Mouse (Mus musculus) kidney, postnatal 0 days (tissue): ENCODE results near the gene Bmf. TPM values are rescaled to one million over a fixed set of nuclear protein-coding genes. Genes with fewer than 3 reads are reported as not detected.

Experiments used
- ATAC-seq: fragments of 200-750 bp; cut with Nextera tagmentation; replicated peaks from 2 replicates; pipeline ENCODE4 v1.8.0; 2017; ENCODE audit warnings: low read depth, moderate number of reproducible peaks, moderate TSS enrichment, moderate library complexity; ENCODE audit not compliant: low FRiP score
- DNase-seq: peaks from one replicate; pipeline ENCODE4 v3.0.0-alpha.2; 2016; ENCODE audit warnings: low spot score
- H3K27ac ChIP-seq: fragments of 300-500 bp; sonication (generic); 2 replicates; pipeline ENCODE4 v1.5.1; 2014; ENCODE audit warnings: mild to moderate bottlenecking
- H3K27me3 ChIP-seq: fragments of 300-500 bp; sonication (generic); 2 replicates; pipeline ENCODE4 v1.6.1; 2014; ENCODE audit warnings: low read length, mixed read lengths; ENCODE audit not compliant: insufficient read depth
- H3K36me3 ChIP-seq: fragments of 300-500 bp; sonication (generic); 2 replicates; pipeline ENCODE4 v1.6.1; 2014; ENCODE audit warnings: low read length, mixed read lengths; ENCODE audit not compliant: insufficient read depth
- H3K4me1 ChIP-seq: fragments of 300-500 bp; sonication (generic); replicated peaks from 2 replicates; pipeline ENCODE4 v1.6.1; 2014; ENCODE audit warnings: antibody characterized with exemption, low read length, mixed read lengths; ENCODE audit not compliant: insufficient read depth
- H3K4me2 ChIP-seq: fragments of 300-500 bp; sonication (generic); 2 replicates; pipeline ENCODE4 v1.6.1; 2014; ENCODE audit warnings: mild to moderate bottlenecking, low read length, moderate library complexity, mixed read lengths
- H3K4me3 ChIP-seq: fragments of 300-500 bp; sonication (generic); replicated peaks from 2 replicates; pipeline ENCODE4 v1.5.1; 2014; ENCODE audit warnings: low read depth, low read length
- H3K9ac ChIP-seq: fragments of 300-500 bp; sonication (generic); 2 replicates; pipeline ENCODE4 v1.6.1; 2014; ENCODE audit warnings: low read depth, low read length
- H3K9me3 ChIP-seq: fragments of 300-500 bp; sonication (generic); replicated peaks from 2 replicates; pipeline ENCODE4 v1.6.1; 2016; ENCODE audit warnings: low read length, inconsistent platforms, mixed read lengths
- CTCF ChIP-seq: IDR thresholded peaks from 2 replicates; pipeline ENCODE4 v1.5.1; 2016; ENCODE audit warnings: antibody characterized with exemption, low read depth, mild to moderate bottlenecking, moderate library complexity
- WGBS: fragments of 180-500 bp; shearing (Covaris S2); extraction: QIAGEN DNeasy Blood & Tissue Kit; methylation state at CpG from one replicate; pipeline ENCODE4 v1.1.7; 2014; 5-methylcytosine and 5-hydroxymethylcytosine counted together
- polyA plus RNA-seq: library from polyadenylated mRNA; unstranded; fragments of >200 nt; fragmentation: Nextera tagmentation; extraction: Ambion mirVana; gene quantifications from 2 replicates; pipeline ENCODE4 v1.2.1, GENCODE M21; 2015

The Bmf gene
- polyA plus RNA-seq, 1 experiment from 2014 or later = 5.3 TPM

DNA sequence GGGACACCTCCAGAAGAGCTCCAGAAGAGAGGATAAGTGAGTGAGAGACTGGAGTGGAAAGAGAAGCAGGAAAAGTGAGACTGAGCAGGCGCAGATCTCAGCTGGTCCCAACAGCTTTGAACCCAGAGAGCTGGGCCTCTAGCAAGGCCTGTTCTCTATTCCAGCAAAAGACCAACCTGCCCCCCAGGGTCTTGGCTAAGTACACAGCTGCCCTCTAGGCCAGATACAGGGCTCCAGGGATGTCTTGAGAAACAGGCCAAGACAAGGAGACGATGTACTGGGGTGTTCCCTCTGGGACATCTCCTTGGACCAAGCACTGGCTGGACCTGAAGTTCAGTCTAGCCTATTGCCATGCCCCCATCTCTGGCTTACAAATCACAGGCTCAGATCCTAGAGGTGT lies 49.3 kb downstream of the Bmf start:
- no peak overlapping the region for H3K27ac ChIP-seq
- H3K4me2 ChIP-seq = no peak overlapping the region
- no peaks in the 10 kb centered on the region for H3K9me3 ChIP-seq
- H3K9ac ChIP-seq = no peak overlapping the region
- TF ChIP-seq CTCF = no peak
- no peak for DNase-seq
- no peaks in the 10 kb centered on the region for H3K4me1 ChIP-seq
- WGBS = 77% methylated on average over 2 of the region's 2 CpGs
- H3K27me3 ChIP-seq = no peaks in the 10 kb centered on the region
- H3K36me3 ChIP-seq = no peaks in the 10 kb centered on the region
- ATAC-seq = no peak
- no peak overlapping the region for H3K4me3 ChIP-seq

DNA sequence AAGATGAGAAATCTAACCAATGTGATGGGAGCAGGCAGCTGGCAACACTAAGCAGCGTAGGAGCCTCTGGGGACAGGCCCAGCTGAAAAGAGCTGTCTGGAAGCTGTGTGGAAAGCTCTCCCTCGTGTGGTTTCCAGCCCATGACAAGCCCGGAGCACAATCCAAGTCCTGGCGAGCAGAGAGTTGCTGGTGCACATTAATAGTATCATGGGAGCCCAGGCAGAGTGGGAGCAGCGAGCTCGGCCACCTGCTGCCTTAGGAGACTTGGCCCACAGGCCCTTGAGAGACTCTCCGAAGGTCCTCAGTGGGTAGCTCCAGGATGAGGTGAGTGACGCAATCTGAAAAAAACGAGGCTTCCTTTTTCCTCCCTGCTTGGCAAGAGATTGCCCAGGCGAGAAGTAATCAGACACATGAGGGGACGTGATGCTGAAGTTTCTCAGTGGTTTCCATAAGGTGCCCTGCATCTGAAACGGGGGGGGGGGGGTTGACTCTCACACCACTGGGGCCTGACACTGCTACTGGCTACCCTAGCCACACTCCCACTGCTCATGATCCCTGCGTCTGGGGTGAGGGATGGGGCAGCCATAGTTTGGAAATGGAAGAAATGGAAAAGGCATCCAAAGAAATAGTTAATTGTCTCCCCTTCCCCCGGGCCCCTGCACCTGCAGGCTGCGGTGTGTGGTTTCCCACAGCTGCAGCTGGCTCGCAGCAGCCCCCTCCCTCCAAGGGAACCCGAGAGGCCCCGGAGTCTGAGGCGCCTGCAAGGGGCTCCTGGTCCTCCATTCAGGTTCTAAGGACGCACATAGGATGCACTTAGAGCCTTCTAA lies 50.1 kb downstream of the Bmf start:
- DNase-seq = no peak
- TF ChIP-seq CTCF = no peak
- no peak overlapping the region for H3K27ac ChIP-seq
- no peak overlapping the region for H3K9ac ChIP-seq
- no peaks in the 10 kb centered on the region for H3K36me3 ChIP-seq
- 31% methylated on average over 20 of the region's 20 CpGs for WGBS
- H3K4me2 ChIP-seq = no peak overlapping the region
- H3K4me1 ChIP-seq = no peaks in the 10 kb centered on the region
- ATAC-seq = 0 out of 2 replicates have a peak, but pooled peaks have one; percentile 35
- H3K4me3 ChIP-seq = no peak overlapping the region
- H3K27me3 ChIP-seq = no peaks in the 10 kb centered on the region
- no peaks in the 10 kb centered on the region for H3K9me3 ChIP-seq

DNA sequence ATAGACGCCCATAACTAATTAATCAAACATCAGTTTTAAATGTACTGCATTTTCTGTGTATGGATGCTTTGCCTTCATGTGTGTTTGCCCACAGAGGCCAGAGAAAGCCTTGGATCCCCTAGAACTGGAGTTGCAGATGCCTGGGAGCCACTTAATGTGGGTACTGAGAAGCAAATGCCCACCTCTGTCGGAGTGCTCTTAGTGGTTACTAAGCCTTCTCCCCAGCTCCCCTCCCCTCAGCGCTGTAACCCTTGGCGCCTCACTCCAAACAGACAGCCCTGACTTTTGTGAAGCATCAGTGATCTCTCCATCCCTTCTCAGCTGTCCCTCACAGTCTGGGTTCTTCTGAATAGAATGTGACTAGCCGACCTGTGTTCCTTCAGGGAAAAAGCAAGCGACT lies 51.0 kb downstream of the Bmf start:
- H3K27ac ChIP-seq = no peak overlapping the region
- TF ChIP-seq CTCF = no peak

DNA sequence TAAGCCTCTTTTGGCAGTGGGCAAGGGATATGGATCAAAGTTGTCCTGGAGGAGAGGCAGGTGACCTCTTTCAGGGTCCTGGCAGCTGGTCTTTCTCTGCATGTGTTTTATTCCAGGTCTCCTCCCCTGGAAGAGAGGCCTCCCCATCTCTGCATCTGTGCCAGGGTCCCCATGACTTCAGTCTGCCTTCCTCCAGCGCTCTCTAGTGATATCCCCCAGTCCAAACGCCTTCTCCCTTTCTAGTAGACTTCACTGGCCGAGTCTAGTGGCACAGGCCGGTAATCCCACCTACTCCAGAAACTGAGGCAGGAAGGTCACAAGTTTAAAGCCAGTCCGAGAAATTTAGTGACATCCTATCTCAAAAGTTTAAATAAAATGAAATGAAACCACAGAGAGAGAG lies 51.6 kb downstream of the Bmf start:
- WGBS = 86% methylated on average over 5 of the region's 5 CpGs
- no peaks in the 10 kb centered on the region for H3K9me3 ChIP-seq
- no peaks in the 10 kb centered on the region for H3K36me3 ChIP-seq
- no peak for TF ChIP-seq CTCF
- H3K4me1 ChIP-seq = no peaks in the 10 kb centered on the region
- H3K4me3 ChIP-seq = no peak overlapping the region
- DNase-seq (no peak), ATAC-seq (no peak)
- H3K27me3 ChIP-seq = no peaks in the 10 kb centered on the region
- no peak overlapping the region for H3K9ac ChIP-seq
- H3K27ac ChIP-seq = no peak overlapping the region
- no peak overlapping the region for H3K4me2 ChIP-seq

More for the DNA sequence above, 51.0 kb downstream of the Bmf start:
- Histone ChIP-seq H3K4me3 (no peak overlapping the region), H3K4me2 (no peak overlapping the region), H3K27me3 (no peaks in the 10 kb centered on the region), H3K9ac (no peak overlapping the region), H3K4me1 (no peaks in the 10 kb centered on the region), H3K9me3 (no peaks in the 10 kb centered on the region), H3K36me3 (no peaks in the 10 kb centered on the region)
- DNase-seq (no peak), ATAC-seq (no peak)
- WGBS = 84% methylated on average over 6 of the region's 6 CpGs

DNA sequence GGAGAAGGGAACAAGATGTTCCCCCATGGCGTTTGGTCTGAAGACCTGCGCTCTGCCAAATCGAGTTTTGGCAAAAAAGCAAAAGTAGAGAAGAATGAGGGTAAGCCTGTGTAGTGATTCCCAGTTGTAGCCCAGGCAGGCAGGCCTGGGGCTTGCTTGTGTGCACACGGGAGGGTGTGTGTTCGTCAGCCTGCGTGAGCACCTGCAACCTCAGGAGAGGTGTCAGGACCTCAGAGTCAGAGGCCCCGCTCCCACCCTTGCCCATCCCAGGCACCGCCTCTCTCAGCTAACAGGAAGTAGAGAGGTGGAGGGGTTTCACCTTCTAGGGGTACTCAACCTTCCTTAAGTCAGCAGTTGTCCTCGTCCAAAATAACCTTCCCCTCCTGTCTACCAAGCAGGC lies 54.5 kb downstream of the Bmf start:
- no peaks in the 10 kb centered on the region for H3K9me3 ChIP-seq
- H3K4me3 ChIP-seq = no peak overlapping the region
- H3K27ac ChIP-seq = no peak overlapping the region
- no peak for ATAC-seq
- no peak overlapping the region for H3K4me2 ChIP-seq
- no peaks in the 10 kb centered on the region for H3K27me3 ChIP-seq
- WGBS = 62% methylated on average over 9 of the region's 9 CpGs
- peaks cover 13% of the 10 kb centered on the region for H3K4me1 ChIP-seq
- H3K36me3 ChIP-seq = no peaks in the 10 kb centered on the region
- H3K9ac ChIP-seq = no peak overlapping the region
- no peak for DNase-seq
- no peak for TF ChIP-seq CTCF

DNA sequence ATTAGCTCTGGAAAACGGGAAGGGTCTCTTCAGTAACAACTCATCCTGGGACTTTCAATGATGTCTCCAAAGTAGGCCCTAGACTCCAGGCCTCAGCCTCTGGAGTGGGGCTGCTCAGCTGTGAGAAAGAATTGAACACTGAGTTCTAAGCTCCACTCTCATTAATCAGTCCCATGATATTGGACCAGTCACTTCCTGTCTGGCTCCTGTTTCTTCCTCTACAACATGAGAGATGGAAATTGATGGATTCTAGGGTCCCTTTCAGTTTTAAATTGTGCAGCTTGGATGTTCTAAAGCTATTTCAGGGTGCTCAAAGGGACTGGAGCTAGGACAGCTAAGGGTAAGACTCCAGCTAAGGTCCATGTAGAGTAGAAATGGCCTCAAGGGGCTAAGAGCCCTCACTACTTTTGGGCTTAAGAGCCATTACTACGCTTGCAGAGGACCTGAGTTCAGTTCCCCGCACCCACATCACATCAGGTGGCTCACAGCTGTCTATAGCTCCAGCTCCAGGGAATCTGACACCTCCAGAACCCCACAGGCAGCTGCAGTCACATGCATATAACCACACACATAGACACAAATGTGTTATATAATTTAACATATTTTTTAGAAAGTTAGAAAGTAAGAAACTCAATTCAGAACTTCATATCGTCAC lies 57.6 kb downstream of the Bmf start:
- Histone ChIP-seq H3K36me3 (no peaks in the 10 kb centered on the region), H3K27me3 (no peaks in the 10 kb centered on the region), H3K27ac (0 out of 2 replicates have a peak overlapping the region, but pooled peaks have one; percentile 34), H3K4me3 (no peak overlapping the region), H3K9me3 (no peaks in the 10 kb centered on the region), H3K4me2 (no peak overlapping the region), H3K9ac (no peak overlapping the region), H3K4me1 (peaks cover 15% of the 10 kb centered on the region)
- ATAC-seq (no peak), DNase-seq (no peak)
- TF ChIP-seq CTCF = no peak
- WGBS = 83% methylated on average over 4 of the region's 4 CpGs
